Mouse (Mus musculus) embryonic facial prominence, embryonic 13.5 days (tissue): ENCODE measurements around the gene Mgll. TPM values are rescaled to one million over a fixed set of nuclear protein-coding genes. Genes with fewer than 3 reads are reported as not detected.

ENCODE experiments used
- ATAC-seq: fragments of 200-750 bp; cut with Nextera tagmentation; 2 replicates; pipeline ENCODE4 v1.8.0; 2017; ENCODE audit warnings: low read depth; ENCODE audit not compliant: insufficient number of reproducible peaks, insufficient read depth, low FRiP score, low TSS enrichment
- H3K27ac ChIP-seq: fragments of 300-500 bp; sonication (generic); 2 replicates; pipeline ENCODE4 v1.5.1; 2015; ENCODE audit warnings: moderate library complexity, mild to moderate bottlenecking, inconsistent platforms
- H3K27me3 ChIP-seq: fragments of 300-500 bp; sonication (generic); 2 replicates; pipeline ENCODE4 v1.6.1; 2015; ENCODE audit warnings: mild to moderate bottlenecking, inconsistent platforms
- H3K36me3 ChIP-seq: fragments of 300-500 bp; sonication (generic); 2 replicates; pipeline ENCODE4 v1.6.1; 2015; ENCODE audit warnings: mild to moderate bottlenecking, inconsistent platforms
- H3K4me1 ChIP-seq: fragments of 300-500 bp; sonication (generic); 2 replicates; pipeline ENCODE4 v1.6.1; 2015; ENCODE audit warnings: inconsistent platforms
- H3K4me2 ChIP-seq: fragments of 300-500 bp; sonication (generic); 2 replicates; pipeline ENCODE4 v1.6.1; 2015; ENCODE audit warnings: moderate library complexity, mild to moderate bottlenecking, inconsistent platforms
- H3K4me3 ChIP-seq: fragments of 300-500 bp; sonication (generic); 2 replicates; pipeline ENCODE4 v1.5.1; 2015; ENCODE audit warnings: mild to moderate bottlenecking, inconsistent platforms
- H3K9ac ChIP-seq: fragments of 300-500 bp; sonication (generic); 2 replicates; pipeline ENCODE4 v1.6.1; 2015; ENCODE audit warnings: mild to moderate bottlenecking, inconsistent platforms
- H3K9me3 ChIP-seq: fragments of 300-500 bp; sonication (generic); 2 replicates; pipeline ENCODE4 v1.6.1; 2016; ENCODE audit warnings: inconsistent platforms
- WGBS: fragments of 180-500 bp; shearing (Covaris S2); methylation state at CpG from one replicate; pipeline ENCODE4 v1.1.7; 2015; ENCODE audit warnings: mixed read lengths; 5-methylcytosine and 5-hydroxymethylcytosine counted together
- polyA plus RNA-seq: library from polyadenylated mRNA; unstranded; fragments of >200 nt; fragmentation: Nextera tagmentation; extraction: Ambion mirVana; gene quantifications from 2 replicates; pipeline ENCODE4 v1.2.1, GENCODE M21; 2015

The Mgll gene
- polyA plus RNA-seq, 1 experiment from 2014 or later: 19.1 TPM

GRCm38 (mm10) chr6:88793243-88793642 lies 69.0 kb downstream of the Mgll start:
- WGBS: 18% methylated on average over 2 of the region's 2 CpGs
- H3K27ac ChIP-seq: no peak overlapping the region
- no peaks in the 10 kb centered on the region for H3K9me3 ChIP-seq
- H3K36me3 ChIP-seq: no peaks in the 10 kb centered on the region
- H3K9ac ChIP-seq: 0 out of 2 replicates have a peak overlapping the region, but pooled peaks have one; percentile 21
- H3K4me2 ChIP-seq: no peak overlapping the region
- H3K4me1 ChIP-seq: peaks cover 23% of the 10 kb centered on the region
- H3K27me3 ChIP-seq: no peaks in the 10 kb centered on the region
- 0 out of 2 replicates have a peak, but pooled peaks have one; percentile 8 for ATAC-seq
- no peak overlapping the region for H3K4me3 ChIP-seq

- Histone ChIP-seq H3K36me3 (no peaks in the 10 kb centered on the region), H3K27me3 (no peaks in the 10 kb centered on the region), H3K9ac (no peak overlapping the region), H3K4me2 (no peak overlapping the region), H3K4me1 (peaks cover 21% of the 10 kb centered on the region), H3K9me3 (no peaks in the 10 kb centered on the region), H3K27ac (no peak overlapping the region), H3K4me3 (no peak overlapping the region)
- no peak for ATAC-seq
- 64% methylated on average over 13 of the region's 13 CpGs for WGBS
Observed at GRCm38 (mm10) chr6:88793872-88794271, 69.7 kb downstream of the Mgll start.

GRCm38 (mm10) chr6:88794561-88794971 lies 70.4 kb downstream of the Mgll start:
- H3K27ac ChIP-seq: no peak overlapping the region
- no peak for ATAC-seq
- H3K27me3 ChIP-seq: no peaks in the 10 kb centered on the region
- 43% methylated on average over 14 of the region's 14 CpGs for WGBS
- no peak overlapping the region for H3K4me2 ChIP-seq
- no peak overlapping the region for H3K4me3 ChIP-seq
- H3K9me3 ChIP-seq: no peaks in the 10 kb centered on the region
- peaks cover 21% of the 10 kb centered on the region for H3K4me1 ChIP-seq
- no peaks in the 10 kb centered on the region for H3K36me3 ChIP-seq
- H3K9ac ChIP-seq: no peak overlapping the region

- Histone ChIP-seq H3K27me3 (no peaks in the 10 kb centered on the region), H3K9me3 (no peaks in the 10 kb centered on the region), H3K4me2 (no peak overlapping the region), H3K9ac (no peak overlapping the region), H3K27ac (no peak overlapping the region), H3K4me3 (no peak overlapping the region), H3K4me1 (no peaks in the 10 kb centered on the region; the same call in 1 of the 2 replicates), H3K36me3 (no peaks in the 10 kb centered on the region)
- 84% methylated on average over 7 of the region's 7 CpGs for WGBS
- no peak for ATAC-seq
Observed at GRCm38 (mm10) chr6:88800191-88800590, 76.0 kb downstream of the Mgll start.

- no peaks in the 10 kb centered on the region for H3K36me3 ChIP-seq
- H3K27me3 ChIP-seq: no peaks in the 10 kb centered on the region
- H3K4me2 ChIP-seq: no peak overlapping the region
- no peak overlapping the region for H3K27ac ChIP-seq
- no peak overlapping the region for H3K4me3 ChIP-seq
- H3K9me3 ChIP-seq: no peaks in the 10 kb centered on the region
- WGBS: 46% methylated on average over 3 of the region's 3 CpGs
- H3K4me1 ChIP-seq: no peaks in the 10 kb centered on the region; the same call in 1 of the 2 replicates
- no peak overlapping the region for H3K9ac ChIP-seq
- no peak for ATAC-seq
Observed at GRCm38 (mm10) chr6:88800735-88801134, 76.5 kb downstream of the Mgll start.

- Histone ChIP-seq H3K4me2 (no peak overlapping the region), H3K4me1 (no peaks in the 10 kb centered on the region; the same call in 1 of the 2 replicates), H3K4me3 (no peak overlapping the region), H3K27me3 (no peaks in the 10 kb centered on the region), H3K27ac (no peak overlapping the region), H3K9ac (no peak overlapping the region), H3K9me3 (no peaks in the 10 kb centered on the region), H3K36me3 (no peaks in the 10 kb centered on the region)
- 85% methylated on average over 7 of the region's 7 CpGs for WGBS
- ATAC-seq: no peak
Observed at GRCm38 (mm10) chr6:88803051-88803450, 78.8 kb downstream of the Mgll start.

- no peaks in the 10 kb centered on the region for H3K36me3 ChIP-seq
- H3K4me1 ChIP-seq: no peaks in the 10 kb centered on the region; the same call in 1 of the 2 replicates
- H3K9me3 ChIP-seq: no peaks in the 10 kb centered on the region
- no peaks in the 10 kb centered on the region for H3K27me3 ChIP-seq
- H3K27ac ChIP-seq: no peak overlapping the region
- no peak overlapping the region for H3K4me2 ChIP-seq
- no peak for ATAC-seq
- H3K9ac ChIP-seq: no peak overlapping the region
- H3K4me3 ChIP-seq: no peak overlapping the region
- WGBS: 81% methylated on average over 4 of the region's 4 CpGs
Observed at GRCm38 (mm10) chr6:88803957-88804695, 79.9 kb downstream of the Mgll start.

- no peak overlapping the region for H3K9ac ChIP-seq
- no peaks in the 10 kb centered on the region for H3K36me3 ChIP-seq
- no peak overlapping the region for H3K4me2 ChIP-seq
- no peak overlapping the region for H3K4me3 ChIP-seq
- no peaks in the 10 kb centered on the region for H3K9me3 ChIP-seq
- WGBS: 83% methylated on average over 17 of the region's 17 CpGs
- H3K27ac ChIP-seq: no peak overlapping the region
- peaks cover 3% of the 10 kb centered on the region; the same call in 1 of the 2 replicates for H3K4me1 ChIP-seq
- H3K27me3 ChIP-seq: no peaks in the 10 kb centered on the region
- ATAC-seq: no peak
Observed at GRCm38 (mm10) chr6:88804966-88805577, 80.9 kb downstream of the Mgll start.

- no peaks in the 10 kb centered on the region for H3K27me3 ChIP-seq
- no peak overlapping the region for H3K27ac ChIP-seq
- peaks cover 17% of the 10 kb centered on the region; the same call in 1 of the 2 replicates for H3K4me1 ChIP-seq
- WGBS: 60% methylated on average over 23 of the region's 23 CpGs
- no peaks in the 10 kb centered on the region for H3K36me3 ChIP-seq
- ATAC-seq: no peak
- no peak overlapping the region for H3K4me2 ChIP-seq
- 0 out of 2 replicates have a peak overlapping the region, but pooled peaks have one; percentile 21 for H3K9ac ChIP-seq
- H3K4me3 ChIP-seq: no peak overlapping the region
- H3K9me3 ChIP-seq: no peaks in the 10 kb centered on the region
Observed at GRCm38 (mm10) chr6:88809091-88810037, 85.2 kb downstream of the Mgll start.

GRCm38 (mm10) chr6:88810291-88810690 lies 86.1 kb downstream of the Mgll start:
- H3K27me3 ChIP-seq: no peaks in the 10 kb centered on the region
- WGBS: 42% methylated on average over 3 of the region's 3 CpGs
- no peak overlapping the region for H3K4me3 ChIP-seq
- no peaks in the 10 kb centered on the region for H3K36me3 ChIP-seq
- no peak overlapping the region for H3K27ac ChIP-seq
- no peak overlapping the region for H3K4me2 ChIP-seq
- 0 out of 2 replicates have a peak overlapping the region, but pooled peaks have one; percentile 21 for H3K9ac ChIP-seq
- H3K9me3 ChIP-seq: no peaks in the 10 kb centered on the region
- no peak for ATAC-seq
- peaks cover 17% of the 10 kb centered on the region; the same call in 1 of the 2 replicates for H3K4me1 ChIP-seq

- Histone ChIP-seq H3K4me2 (no peak overlapping the region), H3K9me3 (no peaks in the 10 kb centered on the region), H3K27ac (no peak overlapping the region; the same call in none of the 2 replicates), H3K27me3 (no peaks in the 10 kb centered on the region), H3K4me3 (no peak overlapping the region), H3K9ac (no peak overlapping the region), H3K36me3 (no peaks in the 10 kb centered on the region), H3K4me1 (peaks cover 17% of the 10 kb centered on the region; the same call in 1 of the 2 replicates)
- ATAC-seq: no peak
- 36% methylated on average over 7 of the region's 7 CpGs for WGBS
Observed at GRCm38 (mm10) chr6:88811396-88811795, 87.2 kb downstream of the Mgll start.
